Mouse (Mus musculus) kidney, embryonic 15.5 days (tissue): ENCODE data around the gene H2-Aa. TPM values are rescaled to one million over a fixed set of nuclear protein-coding genes. Genes with fewer than 3 reads are reported as not detected.

ENCODE experiments used
- ATAC-seq: fragments of 200-750 bp; cut with Nextera tagmentation; replicated peaks from 2 replicates; pipeline ENCODE4 v1.8.0; 2017; ENCODE audit warnings: moderate TSS enrichment; ENCODE audit not compliant: low FRiP score
- H3K27ac ChIP-seq: fragments of 300-500 bp; sonication (generic); 2 replicates; pipeline ENCODE4 v1.5.1; 2015; ENCODE audit warnings: mild to moderate bottlenecking, inconsistent platforms
- H3K27me3 ChIP-seq: fragments of 300-500 bp; sonication (generic); 2 replicates; pipeline ENCODE4 v1.6.1; 2015; ENCODE audit warnings: inconsistent platforms
- H3K36me3 ChIP-seq: fragments of 300-500 bp; sonication (generic); 2 replicates; pipeline ENCODE4 v1.6.1; 2015; ENCODE audit warnings: inconsistent platforms
- H3K4me1 ChIP-seq: fragments of 300-500 bp; sonication (generic); 2 replicates; pipeline ENCODE4 v1.6.1; 2015; ENCODE audit warnings: inconsistent platforms
- H3K4me2 ChIP-seq: fragments of 300-500 bp; sonication (generic); 2 replicates; pipeline ENCODE4 v1.6.1; 2015; ENCODE audit warnings: moderate library complexity, mild to moderate bottlenecking, inconsistent platforms
- H3K4me3 ChIP-seq: fragments of 300-500 bp; sonication (generic); replicated peaks from 2 replicates; pipeline ENCODE4 v1.5.1; 2015; ENCODE audit warnings: mild to moderate bottlenecking, inconsistent platforms
- H3K9ac ChIP-seq: fragments of 300-500 bp; sonication (generic); 2 replicates; pipeline ENCODE4 v1.6.1; 2015; ENCODE audit warnings: mild to moderate bottlenecking, inconsistent platforms
- H3K9me3 ChIP-seq: fragments of 300-500 bp; sonication (generic); replicated peaks from 2 replicates; pipeline ENCODE4 v1.6.1; 2016; ENCODE audit warnings: inconsistent platforms
- WGBS: fragments of 180-500 bp; shearing (Covaris S2); methylation state at CpG from one replicate; pipeline ENCODE4 v1.1.7; 2015; ENCODE audit warnings: mixed read lengths; 5-methylcytosine and 5-hydroxymethylcytosine counted together
- polyA plus RNA-seq: library from polyadenylated mRNA; unstranded; fragments of >200 nt; fragmentation: Nextera tagmentation; extraction: Ambion mirVana; gene quantifications from 2 replicates; pipeline ENCODE4 v1.2.1, GENCODE M21; 2015

H2-Aa gene
- polyA plus RNA-seq, 1 experiment from 2014 or later, result 2.3 TPM

DNA sequence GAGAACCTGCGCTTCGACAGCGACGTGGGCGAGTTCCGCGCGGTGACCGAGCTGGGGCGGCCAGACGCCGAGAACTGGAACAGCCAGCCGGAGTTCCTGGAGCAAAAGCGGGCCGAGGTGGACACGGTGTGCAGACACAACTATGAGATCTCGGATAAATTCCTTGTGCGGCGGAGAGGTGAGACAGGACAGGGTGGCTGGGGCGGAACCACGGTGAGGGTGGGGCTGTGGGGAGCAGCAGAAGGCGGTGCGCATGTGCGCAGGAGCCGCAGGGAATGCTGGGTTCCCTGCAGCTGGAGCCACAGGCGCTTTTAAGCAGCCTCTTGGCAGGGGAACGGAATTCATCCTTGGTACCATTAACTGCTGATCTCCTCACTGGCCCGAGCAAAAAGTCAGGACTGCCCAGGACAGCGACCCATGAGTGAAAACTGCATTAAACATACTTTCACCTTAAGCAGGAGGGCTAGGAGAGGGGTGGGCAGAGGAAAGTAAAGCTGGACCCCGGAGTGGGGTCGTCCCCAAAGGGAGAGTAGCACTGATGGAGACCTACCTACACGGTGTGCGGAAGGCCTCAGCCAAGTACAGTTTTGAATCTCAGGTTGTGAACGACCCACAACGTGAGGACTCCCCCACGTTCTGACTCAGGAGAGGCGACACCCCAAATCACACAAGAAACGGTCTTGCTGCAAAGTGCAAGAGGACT is 22.2 kb upstream of the H2-Aa start:
- WGBS, result 21% methylated on average over 38 of the region's 38 CpGs
- ATAC-seq, result peak; percentile 82

DNA sequence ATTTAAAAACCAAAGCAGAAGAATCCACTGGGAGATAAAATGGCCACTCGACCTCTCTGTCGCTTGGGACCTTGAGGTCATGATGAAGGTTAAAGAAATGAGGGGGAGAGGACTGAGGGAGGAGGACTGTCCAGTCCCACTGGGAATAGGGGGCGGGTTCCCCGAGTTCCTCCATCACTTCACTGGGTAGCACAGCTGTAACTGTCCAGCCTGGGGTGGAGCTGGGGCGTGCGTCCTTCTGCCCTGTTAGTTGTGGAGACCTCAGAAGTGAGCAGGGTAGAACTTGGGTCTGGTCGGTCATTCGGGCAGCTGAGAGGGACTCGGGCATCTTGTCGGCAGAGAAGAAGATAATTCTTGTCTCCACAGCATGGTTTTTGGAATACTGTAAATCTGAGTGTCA is 21.6 kb upstream of the H2-Aa start:
- WGBS, result 25% methylated on average over 10 of the region's 10 CpGs

More for the DNA sequence above, 22.2 kb upstream of the H2-Aa start:
- H3K9me3 ChIP-seq, result no peaks in the 10 kb centered on the region
- peak overlapping the region; percentile 73 for H3K4me2 ChIP-seq
- peaks cover 10% of the 10 kb centered on the region; the same call in 1 of the 2 replicates for H3K4me1 ChIP-seq
- peak overlapping the region; percentile 61 for H3K4me3 ChIP-seq
- peak overlapping the region; percentile 70 for H3K27ac ChIP-seq
- H3K36me3 ChIP-seq, result no peaks in the 10 kb centered on the region
- no peaks in the 10 kb centered on the region for H3K27me3 ChIP-seq
- peak overlapping the region; percentile 59 for H3K9ac ChIP-seq

GRCm38 (mm10) chr17:34308161-34308560 is 20.5 kb upstream of the H2-Aa start:
- Histone ChIP-seq H3K4me3 (no peak overlapping the region), H3K27ac (no peak overlapping the region), H3K9ac (no peak overlapping the region), H3K27me3 (no peaks in the 10 kb centered on the region), H3K9me3 (no peaks in the 10 kb centered on the region), H3K4me1 (peaks cover 7% of the 10 kb centered on the region; the same call in 1 of the 2 replicates), H3K4me2 (no peak overlapping the region), H3K36me3 (no peaks in the 10 kb centered on the region)
- ATAC-seq, result no peak
- WGBS, result 80% methylated on average over 4 of the region's 4 CpGs

More for the DNA sequence above, 21.6 kb upstream of the H2-Aa start:
- Histone ChIP-seq H3K27me3 (no peaks in the 10 kb centered on the region), H3K4me3 (peak overlapping the region; percentile 61), H3K9ac (peak overlapping the region; percentile 59), H3K27ac (peak overlapping the region; percentile 70; the same call in 1 of the 2 replicates), H3K9me3 (no peaks in the 10 kb centered on the region), H3K4me1 (peaks cover 9% of the 10 kb centered on the region; the same call in 1 of the 2 replicates), H3K4me2 (peak overlapping the region; percentile 73), H3K36me3 (no peaks in the 10 kb centered on the region)
- no peak for ATAC-seq

DNA sequence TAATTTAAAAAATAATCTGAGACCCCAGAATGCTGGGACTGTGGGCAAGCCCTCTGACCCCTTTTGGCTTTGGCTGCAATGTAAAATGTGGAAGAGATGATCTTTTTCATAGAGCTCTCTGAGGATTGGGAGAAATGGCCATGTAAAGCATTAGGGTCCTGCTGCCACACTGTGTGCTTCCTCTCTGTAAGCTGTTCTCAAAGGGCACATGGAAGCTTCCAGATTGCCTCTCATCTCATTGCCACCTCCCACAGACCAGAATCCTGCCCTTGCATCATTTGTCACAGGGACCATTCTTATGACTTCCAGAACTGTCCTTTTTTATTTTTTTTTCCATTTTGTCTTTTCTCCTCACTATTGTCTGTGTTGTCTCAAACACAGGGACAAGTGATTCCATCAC is 19.6 kb upstream of the H2-Aa start:
- ATAC-seq, result no peak
- Histone ChIP-seq H3K4me1 (peaks cover 7% of the 10 kb centered on the region; the same call in 1 of the 2 replicates), H3K27me3 (no peaks in the 10 kb centered on the region), H3K27ac (no peak overlapping the region), H3K9ac (no peak overlapping the region), H3K4me2 (no peak overlapping the region), H3K36me3 (no peaks in the 10 kb centered on the region), H3K4me3 (no peak overlapping the region), H3K9me3 (no peaks in the 10 kb centered on the region)

DNA sequence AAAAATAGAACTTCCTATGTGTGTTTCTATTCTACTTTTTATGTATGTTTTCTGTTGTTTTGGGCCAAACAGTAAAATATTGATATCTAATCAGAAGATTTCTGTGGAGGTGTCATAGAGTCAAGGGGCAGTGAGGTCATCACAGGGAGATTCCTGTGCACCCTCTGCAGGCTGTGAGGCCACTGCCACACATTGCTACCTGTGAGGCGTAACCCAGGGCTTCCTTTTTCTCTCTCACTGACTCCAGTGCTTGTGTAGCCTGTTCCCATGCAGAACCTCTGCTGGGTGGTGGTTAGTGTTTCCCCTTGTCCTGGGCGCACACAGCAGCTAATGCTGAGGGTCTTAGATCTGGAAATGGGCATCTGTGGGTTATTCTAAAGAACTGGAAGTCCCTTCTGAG is 18.8 kb upstream of the H2-Aa start:
- 81% methylated on average over 2 of the region's 2 CpGs for WGBS
- Histone ChIP-seq H3K9me3 (no peaks in the 10 kb centered on the region), H3K4me1 (peaks cover 7% of the 10 kb centered on the region; the same call in 1 of the 2 replicates), H3K27me3 (no peaks in the 10 kb centered on the region), H3K4me2 (no peak overlapping the region), H3K36me3 (no peaks in the 10 kb centered on the region), H3K27ac (no peak overlapping the region), H3K9ac (no peak overlapping the region), H3K4me3 (no peak overlapping the region)
- ATAC-seq, result no peak

GRCm38 (mm10) chr17:34305380-34306030 is 17.9 kb upstream of the H2-Aa start, which contains the start of gene H2-Eb1:
H2-Eb1 (plus strand) TSS chr17:34305867.
- Histone ChIP-seq H3K4me1 (peaks cover 7% of the 10 kb centered on the region; the same call in 1 of the 2 replicates), H3K4me3 (no peak within 1 kb of the TSS), H3K4me2 (no peak within 1 kb of the TSS), H3K27me3 (no peaks in the 10 kb centered on the region), H3K9ac (no peak within 1 kb of the TSS), H3K9me3 (no peaks in the 10 kb centered on the region), H3K36me3 (no peaks in the 10 kb centered on the region), H3K27ac (no peak within 1 kb of the TSS)
- ATAC-seq, result peak; percentile 86

- H3K27ac ChIP-seq, result no peak overlapping the region
- 6% methylated on average over 4 of the region's 4 CpGs for WGBS
- no peak overlapping the region for H3K4me2 ChIP-seq
- no peak overlapping the region for H3K9ac ChIP-seq
- no peaks in the 10 kb centered on the region for H3K27me3 ChIP-seq
- no peaks in the 10 kb centered on the region for H3K9me3 ChIP-seq
- peaks cover 3% of the 10 kb centered on the region; the same call in 1 of the 2 replicates for H3K4me1 ChIP-seq
- H3K36me3 ChIP-seq, result no peaks in the 10 kb centered on the region
- ATAC-seq, result peak; percentile 58; the same call in 1 of the 2 replicates
- no peak overlapping the region for H3K4me3 ChIP-seq
These were observed 17.1 kb upstream of the H2-Aa start for GRCm38 (mm10) chr17:34304751-34305150.

GRCm38 (mm10) chr17:34303789-34304188 is 16.2 kb upstream of the H2-Aa start:
- ATAC-seq, result no peak

DNA sequence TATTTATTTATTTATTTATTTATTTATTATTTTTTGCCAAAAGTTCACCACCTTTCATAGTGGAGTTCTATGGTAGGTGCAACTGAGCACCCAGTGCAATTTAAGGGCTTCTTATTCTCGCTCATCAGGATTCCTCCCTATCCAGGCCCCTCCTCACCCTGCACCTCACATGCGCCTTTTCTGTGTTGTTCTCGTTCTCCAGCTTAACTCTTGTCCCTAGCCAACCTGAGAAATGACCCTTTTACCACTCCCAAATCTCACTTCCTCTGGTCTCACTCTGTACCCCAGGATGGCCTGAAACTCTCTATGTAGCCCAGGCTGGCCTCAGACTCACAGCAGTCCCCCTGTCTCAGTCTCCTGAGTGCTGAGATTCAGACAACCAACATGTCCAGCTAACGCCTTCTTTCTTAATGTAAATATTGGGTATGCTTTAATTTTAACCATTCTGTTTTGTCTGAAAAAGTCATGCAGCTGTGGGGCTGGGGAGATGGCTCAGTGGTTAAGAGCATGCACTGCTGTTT is 14.1 kb upstream of the H2-Aa start:
- H3K9me3 ChIP-seq, result no peaks in the 10 kb centered on the region
- H3K27ac ChIP-seq, result no peak overlapping the region
- no peak for ATAC-seq
- no peaks in the 10 kb centered on the region for H3K4me1 ChIP-seq
- 89% methylated on average over 4 of the region's 4 CpGs for whole genome bisulfite sequencing
- no peak overlapping the region for H3K4me2 ChIP-seq
- H3K4me3 ChIP-seq, result no peak overlapping the region
- H3K27me3 ChIP-seq, result peaks cover 2% of the 10 kb centered on the region; the same call in 1 of the 2 replicates
- no peaks in the 10 kb centered on the region for H3K36me3 ChIP-seq
- no peak overlapping the region for H3K9ac ChIP-seq

More at GRCm38 (mm10) chr17:34303789-34304188, 16.2 kb upstream of the H2-Aa start:
- WGBS, result 87% methylated on average over 2 of the region's 2 CpGs
- no peak overlapping the region for H3K4me3 ChIP-seq
- no peaks in the 10 kb centered on the region for H3K4me1 ChIP-seq
- H3K27me3 ChIP-seq, result no peaks in the 10 kb centered on the region
- H3K9ac ChIP-seq, result no peak overlapping the region
- no peaks in the 10 kb centered on the region for H3K36me3 ChIP-seq
- no peaks in the 10 kb centered on the region for H3K9me3 ChIP-seq
- H3K4me2 ChIP-seq, result no peak overlapping the region
- no peak overlapping the region for H3K27ac ChIP-seq

DNA sequence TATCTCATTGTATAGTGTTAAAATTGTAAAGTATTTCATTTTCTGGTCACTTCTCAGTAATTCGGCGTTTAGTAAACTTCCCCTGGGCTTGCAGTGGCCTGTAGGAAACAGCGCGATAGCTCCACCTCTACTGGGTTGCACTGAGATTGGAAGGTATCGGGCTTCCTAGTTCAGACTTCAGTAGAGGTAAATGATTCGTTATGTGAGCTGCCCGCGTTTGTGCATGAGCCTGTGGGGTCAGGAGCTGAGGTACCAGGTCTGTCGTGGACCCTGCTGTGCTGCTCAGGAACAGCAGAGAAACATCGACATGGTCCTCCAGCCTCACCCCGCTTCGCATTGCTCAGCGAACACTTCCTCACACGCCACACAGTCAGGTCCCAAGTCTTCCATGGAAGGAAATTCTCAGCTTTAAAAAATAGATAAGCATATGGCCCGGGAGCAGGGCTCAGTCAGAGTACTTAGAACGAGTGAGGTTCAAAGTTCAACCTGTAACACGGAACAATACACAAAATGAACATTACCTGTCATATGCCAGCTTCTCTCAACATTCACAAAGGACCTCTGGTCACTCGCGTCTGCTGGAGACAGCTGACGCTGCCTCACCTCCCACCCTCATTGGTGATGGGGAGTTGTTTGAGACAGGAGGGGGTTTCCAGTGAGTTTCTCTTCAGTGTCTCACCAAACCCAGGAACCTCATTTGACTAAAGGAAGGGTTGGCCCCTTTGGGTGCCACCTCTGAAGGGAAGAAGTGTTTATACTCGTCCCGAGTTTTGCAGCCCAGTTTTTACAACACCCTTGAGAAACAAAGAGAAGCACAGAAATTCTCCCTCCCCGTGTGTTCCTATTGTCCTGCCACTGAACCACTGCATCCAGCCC is 13.3 kb upstream of the H2-Aa start:
- Histone ChIP-seq H3K4me1 (peaks cover 3% of the 10 kb centered on the region), H3K4me2 (no peak overlapping the region), H3K36me3 (no peaks in the 10 kb centered on the region), H3K27ac (no peak overlapping the region), H3K4me3 (no peak overlapping the region), H3K9me3 (no peaks in the 10 kb centered on the region), H3K9ac (no peak overlapping the region), H3K27me3 (peaks cover 5% of the 10 kb centered on the region; the same call in 1 of the 2 replicates)
- no peak for ATAC-seq
- WGBS, result 71% methylated on average over 23 of the region's 23 CpGs

GRCm38 (mm10) chr17:34300071-34300470 is 12.4 kb upstream of the H2-Aa start:
- H3K27me3 ChIP-seq, result peaks cover 5% of the 10 kb centered on the region; the same call in 1 of the 2 replicates
- H3K4me1 ChIP-seq, result peaks cover 6% of the 10 kb centered on the region
- H3K36me3 ChIP-seq, result no peaks in the 10 kb centered on the region
- 81% methylated on average over 8 of the region's 8 CpGs for WGBS
- no peak overlapping the region for H3K27ac ChIP-seq
- no peak for ATAC-seq
- H3K9ac ChIP-seq, result no peak overlapping the region
- H3K4me2 ChIP-seq, result no peak overlapping the region
- H3K4me3 ChIP-seq, result no peak overlapping the region
- H3K9me3 ChIP-seq, result no peaks in the 10 kb centered on the region
